Mouse (Mus musculus) hindbrain, embryonic 13.5 days (tissue): Measurements from ENCODE around the gene Amotl2. TPM values are rescaled to one million over a fixed set of nuclear protein-coding genes. Genes with fewer than 3 reads are reported as not detected.

ENCODE experiments used
- ATAC-seq: fragments of 200-750 bp; cut with Nextera tagmentation; 2 replicates; pipeline ENCODE4 v1.8.0; 2017; ENCODE audit warnings: moderate TSS enrichment; ENCODE audit not compliant: low FRiP score
- H3K27ac ChIP-seq: fragments of 300-500 bp; sonication (generic); 2 replicates; pipeline ENCODE4 v1.5.1; 2015; ENCODE audit warnings: inconsistent platforms, mild to moderate bottlenecking, moderate library complexity
- H3K27me3 ChIP-seq: fragments of 300-500 bp; sonication (generic); 2 replicates; pipeline ENCODE4 v1.6.1; 2015; ENCODE audit warnings: mild to moderate bottlenecking, inconsistent platforms
- H3K36me3 ChIP-seq: fragments of 300-500 bp; sonication (generic); 2 replicates; pipeline ENCODE4 v1.6.1; 2015; ENCODE audit warnings: mild to moderate bottlenecking, inconsistent platforms
- H3K4me1 ChIP-seq: fragments of 300-500 bp; sonication (generic); replicated peaks from 2 replicates; pipeline ENCODE4 v1.6.1; 2015; ENCODE audit warnings: inconsistent platforms
- H3K4me2 ChIP-seq: fragments of 300-500 bp; sonication (generic); 2 replicates; pipeline ENCODE4 v1.6.1; 2015; ENCODE audit warnings: inconsistent platforms, mild to moderate bottlenecking, moderate library complexity
- H3K4me3 ChIP-seq: fragments of 300-500 bp; sonication (generic); 2 replicates; pipeline ENCODE4 v1.5.1; 2015; ENCODE audit warnings: mild to moderate bottlenecking, inconsistent platforms
- H3K9ac ChIP-seq: fragments of 300-500 bp; sonication (generic); 2 replicates; pipeline ENCODE4 v1.6.1; 2015; ENCODE audit warnings: mild to moderate bottlenecking, inconsistent platforms
- H3K9me3 ChIP-seq: fragments of 300-500 bp; sonication (generic); 2 replicates; pipeline ENCODE4 v1.6.1; 2016; ENCODE audit warnings: inconsistent platforms
- WGBS: fragments of 180-500 bp; shearing (Covaris S2); methylation state at CpG from one replicate; pipeline ENCODE4 v1.1.7; 2015; 5-methylcytosine and 5-hydroxymethylcytosine counted together
- polyA plus RNA-seq: library from polyadenylated mRNA; unstranded; fragments of >200 nt; fragmentation: Nextera tagmentation; extraction: Ambion mirVana; gene quantifications from 2 replicates; pipeline ENCODE4 v1.2.1, GENCODE M21; 2015

Gene Amotl2
- polyA plus RNA-seq, 1 experiment from 2014 or later = 67.3 TPM

- H3K27me3 ChIP-seq = no peaks in the 10 kb centered on the region
- no peak overlapping the region for H3K4me2 ChIP-seq
- H3K4me1 ChIP-seq = peaks cover 51% of the 10 kb centered on the region
- 92% methylated on average over 14 of the region's 14 CpGs for WGBS
- peaks cover 91% of the 10 kb centered on the region for H3K36me3 ChIP-seq
- H3K27ac ChIP-seq = no peak overlapping the region
- H3K9me3 ChIP-seq = no peaks in the 10 kb centered on the region
- no peak for ATAC-seq
- H3K4me3 ChIP-seq = no peak overlapping the region
- H3K9ac ChIP-seq = no peak overlapping the region
Measured at GRCm38 (mm10) chr9:102729876-102730413, 13.5 kb downstream of the Amotl2 start.

GRCm38 (mm10) chr9:102731044-102731471 is 14.6 kb downstream of the Amotl2 start:
- peaks cover 40% of the 10 kb centered on the region for H3K4me1 ChIP-seq
- H3K36me3 ChIP-seq = peaks cover 80% of the 10 kb centered on the region
- H3K4me3 ChIP-seq = no peak overlapping the region
- no peaks in the 10 kb centered on the region for H3K27me3 ChIP-seq
- H3K27ac ChIP-seq = 0 out of 2 replicates have a peak overlapping the region, but pooled peaks have one; percentile 18
- no peak overlapping the region for H3K4me2 ChIP-seq
- 83% methylated on average over 7 of the region's 7 CpGs for WGBS
- no peak overlapping the region for H3K9ac ChIP-seq
- no peaks in the 10 kb centered on the region for H3K9me3 ChIP-seq
- no peak for ATAC-seq

- Histone ChIP-seq H3K4me1 (peaks cover 34% of the 10 kb centered on the region), H3K4me3 (no peak overlapping the region), H3K27ac (peak overlapping the region; percentile 58), H3K27me3 (no peaks in the 10 kb centered on the region), H3K9ac (no peak overlapping the region), H3K36me3 (peaks cover 74% of the 10 kb centered on the region), H3K9me3 (no peaks in the 10 kb centered on the region), H3K4me2 (no peak overlapping the region)
- WGBS = 86% methylated on average over 10 of the region's 10 CpGs
- no peak for ATAC-seq
Measured at GRCm38 (mm10) chr9:102731574-102732175, 15.2 kb downstream of the Amotl2 start.

GRCm38 (mm10) chr9:102732326-102732865 is 15.9 kb downstream of the Amotl2 start:
- ATAC-seq = no peak
- Histone ChIP-seq H3K27me3 (no peaks in the 10 kb centered on the region), H3K36me3 (peaks cover 66% of the 10 kb centered on the region), H3K9me3 (no peaks in the 10 kb centered on the region), H3K4me1 (peaks cover 27% of the 10 kb centered on the region), H3K4me2 (no peak overlapping the region), H3K4me3 (no peak overlapping the region), H3K9ac (no peak overlapping the region), H3K27ac (peak overlapping the region; percentile 58; the same call in 1 of the 2 replicates)
- WGBS = 77% methylated on average over 5 of the region's 5 CpGs

- Histone ChIP-seq H3K27me3 (no peaks in the 10 kb centered on the region), H3K4me2 (no peak overlapping the region), H3K27ac (no peak overlapping the region), H3K9ac (no peak overlapping the region), H3K4me3 (no peak overlapping the region), H3K36me3 (peaks cover 56% of the 10 kb centered on the region), H3K9me3 (no peaks in the 10 kb centered on the region), H3K4me1 (peaks cover 22% of the 10 kb centered on the region)
- 0 out of 2 replicates have a peak, but pooled peaks have one; percentile 22 for ATAC-seq
- WGBS = 89% methylated on average over 5 of the region's 5 CpGs
Measured at GRCm38 (mm10) chr9:102733459-102733858, 17.0 kb downstream of the Amotl2 start.

GRCm38 (mm10) chr9:102733999-102734738 is 17.7 kb downstream of the Amotl2 start:
- WGBS = 78% methylated on average over 9 of the region's 9 CpGs
- no peak for ATAC-seq

GRCm38 (mm10) chr9:102734739-102735075 is 18.2 kb downstream of the Amotl2 start:
- Histone ChIP-seq H3K27ac (no peak overlapping the region), H3K36me3 (peaks cover 43% of the 10 kb centered on the region), H3K27me3 (no peaks in the 10 kb centered on the region), H3K4me3 (no peak overlapping the region), H3K4me2 (no peak overlapping the region), H3K4me1 (peaks cover 16% of the 10 kb centered on the region), H3K9me3 (no peaks in the 10 kb centered on the region), H3K9ac (no peak overlapping the region)
- no peak for ATAC-seq
- WGBS = 63% methylated on average over 1 of the region's 1 CpGs

More at GRCm38 (mm10) chr9:102733999-102734738, 17.7 kb downstream of the Amotl2 start:
- Histone ChIP-seq H3K9me3 (no peaks in the 10 kb centered on the region), H3K27me3 (no peaks in the 10 kb centered on the region), H3K4me3 (no peak overlapping the region), H3K27ac (no peak overlapping the region), H3K36me3 (peaks cover 49% of the 10 kb centered on the region), H3K9ac (no peak overlapping the region), H3K4me2 (no peak overlapping the region), H3K4me1 (peaks cover 20% of the 10 kb centered on the region)

- 91% methylated on average over 3 of the region's 3 CpGs for WGBS
- Histone ChIP-seq H3K9ac (no peak overlapping the region), H3K9me3 (no peaks in the 10 kb centered on the region), H3K36me3 (peaks cover 38% of the 10 kb centered on the region), H3K27ac (no peak overlapping the region), H3K27me3 (no peaks in the 10 kb centered on the region), H3K4me3 (no peak overlapping the region), H3K4me2 (no peak overlapping the region), H3K4me1 (peaks cover 16% of the 10 kb centered on the region)
- ATAC-seq = no peak
Measured at GRCm38 (mm10) chr9:102735231-102735630, 18.8 kb downstream of the Amotl2 start.

GRCm38 (mm10) chr9:102735996-102736395 is 19.5 kb downstream of the Amotl2 start:
- Histone ChIP-seq H3K4me3 (no peak overlapping the region), H3K9ac (no peak overlapping the region), H3K36me3 (peaks cover 30% of the 10 kb centered on the region), H3K27me3 (no peaks in the 10 kb centered on the region), H3K27ac (no peak overlapping the region), H3K9me3 (no peaks in the 10 kb centered on the region), H3K4me1 (peaks cover 15% of the 10 kb centered on the region), H3K4me2 (no peak overlapping the region)
- WGBS = 71% methylated on average over 1 of the region's 1 CpGs
- ATAC-seq = no peak

- Histone ChIP-seq H3K9ac (no peak overlapping the region), H3K4me2 (no peak overlapping the region), H3K27ac (no peak overlapping the region), H3K27me3 (no peaks in the 10 kb centered on the region), H3K4me1 (peaks cover 1% of the 10 kb centered on the region; the same call in 1 of the 2 replicates), H3K4me3 (no peak overlapping the region), H3K9me3 (no peaks in the 10 kb centered on the region), H3K36me3 (peaks cover 16% of the 10 kb centered on the region)
- ATAC-seq = no peak
- WGBS = 36% methylated on average over 1 of the region's 1 CpGs
Measured at GRCm38 (mm10) chr9:102737405-102737804, 20.9 kb downstream of the Amotl2 start.

- H3K27ac ChIP-seq = no peak overlapping the region
- H3K4me2 ChIP-seq = no peak overlapping the region
- H3K9ac ChIP-seq = no peak overlapping the region
- H3K9me3 ChIP-seq = no peaks in the 10 kb centered on the region
- no peaks in the 10 kb centered on the region for H3K27me3 ChIP-seq
- no peak for ATAC-seq
- no peaks in the 10 kb centered on the region for H3K4me1 ChIP-seq
- H3K4me3 ChIP-seq = no peak overlapping the region
- WGBS = 69% methylated on average over 5 of the region's 5 CpGs
- no peaks in the 10 kb centered on the region for H3K36me3 ChIP-seq
Measured at GRCm38 (mm10) chr9:102746753-102747152, 30.3 kb downstream of the Amotl2 start.

GRCm38 (mm10) chr9:102747902-102748301 is 31.4 kb downstream of the Amotl2 start:
- no peaks in the 10 kb centered on the region for H3K4me1 ChIP-seq
- WGBS = 50% methylated on average over 5 of the region's 5 CpGs
- no peak overlapping the region for H3K9ac ChIP-seq
- no peak overlapping the region for H3K4me3 ChIP-seq
- no peak for ATAC-seq
- H3K9me3 ChIP-seq = no peaks in the 10 kb centered on the region
- no peak overlapping the region for H3K4me2 ChIP-seq
- H3K27me3 ChIP-seq = no peaks in the 10 kb centered on the region
- no peak overlapping the region for H3K27ac ChIP-seq
- H3K36me3 ChIP-seq = no peaks in the 10 kb centered on the region
